Mouse (Mus musculus) kidney, postnatal 14 days (tissue): Measurements from ENCODE around the gene Twnk.

Experiments used
- DNase-seq: peaks from one replicate; pipeline ENCODE4 v3.0.0; 2022; ENCODE audit warnings: mixed read lengths

Gene Twnk

DNA sequence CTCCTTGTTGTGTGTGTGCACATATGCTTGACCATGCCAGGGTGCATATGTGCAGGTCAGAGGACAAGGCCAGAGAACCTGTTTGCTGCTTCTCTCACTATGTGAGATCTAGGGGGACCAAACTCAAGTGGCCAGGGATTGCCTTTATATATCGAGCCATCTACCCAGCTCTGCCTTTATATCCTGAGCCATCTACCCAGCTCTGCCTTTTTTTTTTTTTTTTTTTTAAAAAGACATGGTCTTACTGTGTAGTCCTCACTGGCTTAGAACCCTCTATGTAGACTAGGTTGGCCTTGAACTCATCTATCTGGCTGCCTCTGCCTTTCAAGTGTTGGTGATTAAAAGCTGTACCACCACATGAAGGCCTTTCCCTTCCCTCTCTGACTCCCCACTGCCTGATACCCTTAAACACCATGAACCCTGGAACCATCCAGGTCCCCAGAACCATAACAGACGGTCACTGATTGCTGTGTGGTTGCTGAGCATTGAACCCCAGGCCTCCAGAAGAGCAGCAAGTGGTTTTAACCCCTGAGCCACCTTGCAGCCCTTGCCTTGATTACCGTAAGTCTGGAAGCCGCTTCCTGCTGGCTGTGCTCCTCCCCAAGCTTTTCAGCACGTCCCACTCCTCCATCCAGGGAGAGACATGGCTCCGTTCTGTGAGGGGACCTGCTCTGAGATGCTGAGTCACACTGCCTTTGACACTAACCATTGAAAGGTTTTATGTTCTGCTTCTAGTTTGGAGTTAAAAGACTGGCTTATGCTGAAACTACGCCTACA is 1.5 kb upstream of the Twnk start:
- no peak for DNase-seq

DNA sequence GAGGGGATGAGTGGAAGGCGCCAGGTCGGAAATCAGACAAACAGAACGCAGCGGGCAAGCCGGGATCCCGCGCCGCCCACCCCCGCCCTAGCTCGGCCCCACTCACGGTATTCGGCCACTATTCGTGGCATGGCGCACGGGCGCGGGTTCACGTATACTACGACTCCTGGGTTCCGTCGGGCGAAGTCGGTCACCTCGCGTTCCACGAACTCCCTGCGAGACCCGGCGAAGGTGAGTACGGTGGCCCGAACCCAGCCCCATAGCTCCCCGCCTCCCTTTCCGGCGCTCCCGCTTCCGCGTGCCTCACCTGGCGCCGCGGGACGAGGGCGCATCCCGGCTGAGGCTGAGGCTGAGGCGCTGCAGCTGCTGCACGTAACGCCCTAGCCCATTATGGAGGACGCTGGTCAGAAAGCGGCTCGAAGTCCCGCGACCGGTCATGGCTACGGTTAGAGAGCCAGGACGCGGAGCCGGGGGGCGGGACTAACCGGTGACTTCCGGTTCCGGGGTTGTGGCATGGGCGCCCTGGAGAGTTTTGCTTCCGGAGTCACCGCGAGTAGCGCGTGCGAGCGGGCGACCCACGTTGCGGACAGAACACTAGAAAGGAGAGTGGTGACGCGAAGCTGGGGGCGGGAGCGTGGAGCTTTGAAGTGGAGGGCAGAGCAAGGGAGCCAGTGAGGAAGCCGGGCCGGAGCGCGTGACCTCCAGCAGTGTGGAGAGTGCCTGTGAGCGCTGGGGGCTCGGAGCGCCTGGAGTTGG is 672 bp downstream of the Twnk start, which contains the start of gene Mrpl43:
Mrpl43 (minus strand) TSS at position 486 of the 756 bp plus-strand sequence.
- DNase-seq: peak; percentile 96

DNA sequence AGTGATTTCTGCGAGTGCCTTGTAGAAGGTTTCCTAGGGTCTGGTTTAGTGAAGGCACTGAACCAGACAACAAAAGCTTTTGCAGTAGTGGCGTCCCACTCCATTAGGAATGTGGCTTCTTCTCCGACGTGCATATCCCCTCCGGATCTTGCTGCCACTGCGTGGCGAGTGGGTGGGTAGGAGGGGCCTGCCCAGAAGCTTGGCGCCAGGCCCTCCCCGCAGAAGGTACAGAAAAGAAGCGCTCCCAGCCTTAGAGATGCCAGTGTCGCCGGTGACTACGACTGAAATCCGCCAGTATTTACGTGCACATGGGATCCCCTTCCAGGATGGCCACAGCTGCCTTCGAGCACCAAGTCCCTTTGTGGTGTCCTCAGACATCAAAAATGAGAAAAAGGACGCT is 1.6 kb downstream of the Twnk start:
- no peak for DNase-seq

DNA sequence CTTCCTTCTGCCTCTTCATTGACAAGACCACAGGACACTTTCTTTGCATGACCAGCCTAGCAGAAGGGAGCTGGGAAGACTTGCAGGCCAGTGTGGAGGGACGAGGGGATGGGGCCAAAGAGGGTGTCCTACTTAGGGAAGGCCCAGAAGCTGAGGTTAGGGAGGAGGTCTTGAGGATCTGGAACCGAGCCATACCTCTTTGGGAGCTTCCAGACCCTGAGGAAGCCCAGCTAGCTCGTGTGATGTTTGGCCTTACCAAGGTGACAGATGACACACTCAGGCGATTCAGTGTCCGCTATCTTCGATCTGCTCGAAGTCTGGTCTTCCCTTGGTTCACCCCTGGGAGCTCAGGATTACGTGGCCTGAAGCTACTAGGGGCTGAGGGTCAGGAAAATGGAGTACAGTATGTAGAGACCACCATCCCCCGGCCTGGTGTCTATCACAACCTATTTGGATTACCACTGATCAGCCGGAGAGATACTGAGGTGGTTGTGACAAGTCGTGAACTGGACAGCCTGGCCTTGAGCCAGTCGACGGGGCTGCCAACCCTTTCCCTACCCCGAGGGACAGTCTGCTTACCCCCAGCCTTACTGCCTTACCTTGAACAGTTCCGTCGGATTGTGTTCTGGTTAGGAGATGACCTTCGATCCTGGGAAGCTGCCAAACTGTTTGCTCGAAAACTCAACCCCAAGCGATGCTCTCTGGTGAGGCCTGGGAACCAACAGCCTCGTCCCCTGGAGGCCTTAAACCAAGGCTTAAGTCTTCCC is 2.1 kb downstream of the Twnk start:
- DNase-seq: peak; percentile 79

DNA sequence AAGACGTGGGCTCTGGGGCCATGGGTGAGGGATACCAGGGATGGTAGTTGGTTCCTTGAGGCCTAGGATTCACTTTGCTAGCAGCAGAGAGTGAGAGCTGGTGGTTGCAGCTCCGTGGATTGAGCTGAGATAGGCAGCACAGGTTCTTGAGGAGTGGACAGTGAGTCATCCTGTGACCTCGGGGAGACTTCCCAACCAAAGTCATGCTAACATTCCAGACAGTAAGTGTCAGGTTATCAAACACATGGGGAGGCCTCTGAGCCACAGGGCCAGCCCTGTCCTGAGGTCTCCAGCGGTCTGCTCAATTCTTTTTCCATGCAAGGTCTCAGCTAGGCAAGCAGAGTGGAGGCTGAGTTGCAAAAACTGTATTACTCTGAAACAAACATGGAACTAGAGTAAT is 5.2 kb downstream of the Twnk start:
- DNase-seq: no peak

DNA sequence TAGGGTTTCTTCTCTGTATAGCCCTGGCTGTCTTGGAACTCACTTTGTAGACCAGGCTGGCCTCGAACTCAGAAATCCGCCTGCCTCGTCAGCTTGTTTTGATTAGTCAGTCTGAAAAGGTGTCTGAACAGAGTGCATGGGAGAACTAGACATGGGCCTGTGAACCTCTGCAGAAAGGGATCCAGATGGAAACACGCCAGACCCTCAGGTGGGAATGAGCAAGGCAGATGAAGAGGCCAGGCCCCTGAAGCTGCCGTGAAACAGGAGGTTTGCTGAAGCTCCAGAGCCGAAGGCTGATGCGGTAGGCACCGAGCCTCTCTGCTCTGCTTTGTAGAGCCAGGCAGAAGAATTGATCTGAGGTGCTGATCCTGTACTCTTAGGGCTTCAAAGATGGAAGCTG is 6.8 kb downstream of the Twnk start:
- DNase-seq: no peak

DNA sequence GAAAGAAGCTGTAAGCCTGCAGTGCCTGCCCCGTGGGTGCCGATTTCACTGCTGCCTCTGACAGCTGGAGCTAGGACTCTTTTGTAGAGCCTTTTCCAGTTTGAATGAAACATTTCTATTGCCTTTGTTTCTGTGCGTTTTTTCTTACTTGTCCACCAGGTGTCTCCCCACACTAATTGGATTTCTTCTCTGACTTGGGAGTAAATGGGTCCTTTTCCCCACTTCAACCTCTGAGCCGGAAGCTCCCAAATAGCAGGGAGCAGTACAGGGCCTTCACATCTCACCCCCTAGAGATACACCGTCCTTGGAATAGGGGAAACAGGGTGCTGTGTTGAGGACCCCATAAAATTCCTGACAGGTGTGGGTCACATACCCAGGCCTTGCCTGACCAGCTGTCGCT is 7.2 kb downstream of the Twnk start:
- DNase-seq: no peak

DNA sequence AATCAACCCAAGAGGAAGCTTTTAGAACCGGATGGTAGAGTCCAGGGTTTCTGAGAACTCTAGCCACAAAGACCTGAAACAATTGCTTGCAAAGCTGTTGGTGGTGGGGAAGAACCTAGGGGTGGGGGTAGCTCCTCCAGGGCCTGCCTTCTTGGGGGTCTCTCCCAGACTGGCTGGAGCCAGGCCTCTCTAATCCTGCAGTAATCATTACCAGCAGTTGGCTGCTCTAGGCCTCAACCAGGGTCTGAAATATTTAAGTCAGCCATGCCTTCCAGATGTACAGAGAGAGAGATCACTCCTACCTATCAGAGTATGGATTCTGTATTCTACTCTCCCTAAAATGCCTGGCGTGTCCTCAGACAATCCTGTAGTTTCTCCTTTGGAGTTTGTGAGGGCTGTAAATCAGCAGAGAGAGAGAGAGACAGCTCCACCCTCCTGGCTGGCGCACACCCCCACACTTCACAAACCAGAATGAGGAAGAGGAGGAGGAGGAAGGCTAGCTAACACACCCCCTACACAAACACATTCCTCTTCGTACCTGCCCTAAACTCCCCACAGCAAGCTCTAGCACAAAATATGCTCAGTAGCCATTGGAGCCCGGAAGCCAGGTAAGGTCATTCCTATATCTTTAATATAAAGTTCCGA is 8.2 kb downstream of the Twnk start:
- no peak for DNase-seq

DNA sequence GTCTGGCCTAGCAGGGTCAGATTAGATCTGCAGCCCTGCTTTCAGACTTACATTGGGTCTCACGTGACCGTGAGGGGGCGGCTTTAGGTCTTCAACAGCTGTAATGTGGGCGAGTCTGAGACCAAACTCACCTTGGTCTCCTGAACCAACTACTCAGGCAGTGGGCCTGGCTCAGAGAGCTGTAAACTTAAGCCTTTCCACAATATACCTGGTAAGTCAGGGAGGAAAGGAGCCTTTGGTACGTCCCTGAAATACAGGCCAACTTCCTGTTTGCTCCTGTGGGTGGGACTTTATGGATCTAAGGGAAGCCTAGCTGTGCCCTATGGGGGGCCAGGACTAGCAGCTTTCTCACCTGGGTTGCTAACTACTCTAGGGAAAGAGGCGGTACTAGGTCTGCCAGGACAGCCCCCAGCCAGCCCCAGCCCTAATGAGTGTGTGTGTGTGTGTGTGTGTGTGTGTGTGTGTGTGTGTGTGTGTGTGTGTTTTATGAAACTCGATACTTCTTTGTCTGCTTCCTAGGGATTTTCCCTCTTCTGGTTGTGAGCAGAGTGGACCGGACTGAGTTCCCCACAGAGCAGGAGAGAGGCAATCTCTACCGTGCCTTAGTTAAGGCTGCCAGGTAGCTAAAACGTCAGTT is 9.0 kb downstream of the Twnk start, which contains the start of gene Lzts2:
Lzts2 (plus strand) TSS at position 80 of the 637 bp plus-strand sequence.
- DNase-seq: no peak

DNA sequence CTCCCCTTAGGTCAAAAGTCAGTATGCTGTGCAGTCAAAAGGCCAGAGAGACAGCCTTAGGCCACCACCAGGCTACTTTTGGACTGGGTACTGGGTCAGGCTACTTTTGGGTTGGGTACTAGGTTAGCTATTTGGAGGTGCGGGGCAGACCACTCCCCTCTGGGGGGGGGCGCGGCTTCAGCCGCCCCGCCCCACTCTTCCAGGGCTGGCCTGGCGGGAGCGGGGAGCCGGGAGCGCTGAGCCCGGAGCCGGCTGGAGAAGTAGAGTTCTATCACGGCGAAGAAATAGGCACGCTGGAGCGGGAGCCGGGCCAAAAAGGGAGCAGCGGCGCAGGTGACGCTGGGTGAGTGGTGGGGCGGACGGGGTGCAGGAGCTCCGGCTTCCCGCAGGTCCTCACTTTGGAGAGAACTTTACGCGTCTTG is 9.5 kb downstream of the Twnk start:
- DNase-seq: peak; percentile 89

DNA sequence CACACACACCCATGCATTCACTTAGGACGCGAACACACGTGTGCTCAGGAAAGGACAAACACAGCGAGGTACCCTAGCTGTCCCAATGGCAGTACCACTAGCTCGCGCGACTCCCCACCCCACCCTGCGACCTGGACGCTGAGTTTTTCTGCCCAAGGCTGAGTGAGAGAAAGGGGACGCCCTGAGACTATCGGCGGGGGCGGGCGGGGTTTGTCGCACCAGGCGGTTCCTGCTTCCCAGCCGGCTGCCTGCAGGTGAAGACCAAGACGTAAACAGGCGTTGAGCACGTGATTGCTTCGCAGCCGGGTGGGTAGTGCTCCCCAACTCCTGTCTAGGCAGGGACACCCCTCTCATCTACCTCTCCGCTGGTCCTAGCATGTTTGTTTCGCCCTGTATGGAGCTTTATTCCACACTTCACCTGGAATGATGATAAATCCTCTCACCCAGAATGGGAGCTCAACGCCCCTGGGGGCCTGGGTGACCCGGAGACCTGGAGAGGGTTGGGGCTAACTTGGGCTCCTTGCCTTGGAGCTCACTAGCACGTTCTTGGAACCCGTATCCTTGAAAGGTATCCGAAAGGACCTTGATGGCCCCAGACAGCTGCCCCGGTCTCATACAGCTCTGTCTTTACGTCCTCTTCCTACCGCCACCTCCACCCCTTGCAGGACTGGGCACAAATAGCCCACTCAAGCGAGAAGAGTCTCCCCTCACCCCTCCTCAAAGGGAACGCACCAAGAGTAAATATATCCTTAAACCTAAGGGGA is 10.2 kb downstream of the Twnk start:
- DNase-seq: peak; percentile 77

DNA sequence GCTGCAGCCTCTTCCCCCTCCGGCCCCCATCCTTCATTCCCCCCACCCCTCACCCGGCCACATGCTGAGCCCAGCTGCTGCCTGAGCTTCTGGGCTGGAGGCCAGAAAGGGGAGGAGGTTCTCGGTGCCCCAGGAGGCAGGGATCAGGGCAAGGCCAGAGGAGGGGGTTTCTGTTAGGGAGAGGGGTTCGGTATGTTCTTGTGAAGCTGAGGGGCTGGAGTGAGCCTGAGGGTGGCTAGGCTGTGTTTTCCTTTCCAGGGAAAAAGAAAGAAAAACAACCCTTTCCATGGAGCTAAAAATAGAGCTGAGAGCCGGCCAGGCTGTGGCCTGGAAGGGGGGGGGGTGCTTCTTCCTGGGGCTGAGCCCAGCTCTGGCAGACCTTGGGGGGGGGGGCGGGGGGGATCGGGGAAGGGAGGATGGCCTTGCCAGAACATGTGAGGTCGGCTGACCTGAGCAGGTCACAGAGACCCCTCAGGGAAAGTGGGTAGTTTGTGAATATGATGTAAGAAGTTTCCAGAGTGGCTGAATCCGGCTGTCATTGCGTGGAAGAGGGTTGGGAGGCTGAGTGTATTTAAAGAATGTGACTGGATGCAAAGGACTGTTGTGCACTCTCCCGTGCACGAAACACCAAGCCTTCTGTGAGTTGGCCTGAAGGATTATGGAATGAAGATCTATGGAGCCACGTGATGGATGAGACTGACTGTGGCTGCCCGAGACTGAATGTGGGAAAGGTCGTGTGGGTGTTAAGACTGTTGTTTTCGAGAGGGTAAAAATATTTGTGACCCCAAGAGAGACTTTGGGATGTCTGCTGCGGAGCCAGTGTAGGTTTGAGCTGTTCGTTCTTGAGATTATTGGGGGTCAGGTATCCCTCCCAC is 11.1 kb downstream of the Twnk start:
- peak; percentile 93 for DNase-seq

DNA sequence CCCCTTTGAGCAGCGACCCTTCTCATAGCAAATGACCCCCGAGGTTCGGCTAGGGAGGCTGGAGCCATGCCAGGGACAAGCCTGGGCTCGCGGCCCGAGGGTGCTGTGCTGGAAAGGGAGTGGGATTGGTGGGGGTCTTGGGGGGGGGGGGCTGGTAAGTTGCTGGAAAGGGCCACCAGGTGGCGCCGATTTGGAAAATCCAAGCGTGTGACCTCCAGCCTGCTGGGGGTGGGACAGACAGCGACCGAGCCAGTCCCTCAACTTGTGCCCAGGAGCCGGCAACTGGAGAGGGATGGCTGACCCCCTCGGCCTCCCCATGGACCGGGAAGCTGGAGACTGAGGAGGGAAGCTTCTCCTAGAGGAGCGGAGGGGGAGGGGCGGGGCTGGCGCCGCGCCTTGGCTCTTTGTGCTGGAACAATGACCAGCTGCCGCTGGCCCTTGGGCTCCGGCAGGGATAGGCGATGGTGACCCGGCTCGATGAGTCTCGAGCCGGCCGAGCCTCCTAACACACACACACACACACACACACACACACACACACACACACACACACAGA is 11.8 kb downstream of the Twnk start:
- peak; percentile 93 for DNase-seq

DNA sequence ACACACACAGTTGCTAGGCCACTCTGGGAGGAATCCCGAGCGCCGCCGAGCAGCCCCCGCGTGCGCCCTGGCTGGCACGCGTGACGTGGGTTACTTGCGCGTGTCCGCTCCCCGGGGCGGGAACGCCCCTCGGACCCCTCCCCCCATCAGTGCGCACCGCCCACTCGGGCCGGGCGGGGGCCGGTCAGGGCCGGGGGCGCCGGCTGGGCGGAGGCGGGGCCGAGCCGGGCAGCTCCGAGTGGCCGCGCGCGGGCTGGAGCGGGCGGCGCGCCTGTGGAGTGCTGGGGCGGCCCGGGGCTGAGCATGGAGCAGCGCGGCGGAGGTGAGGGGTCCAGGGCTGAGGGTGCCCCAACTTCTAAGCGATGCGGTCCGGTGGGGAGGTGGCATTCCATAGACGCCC is 12.4 kb downstream of the Twnk start:
- peak; percentile 95 for DNase-seq

DNA sequence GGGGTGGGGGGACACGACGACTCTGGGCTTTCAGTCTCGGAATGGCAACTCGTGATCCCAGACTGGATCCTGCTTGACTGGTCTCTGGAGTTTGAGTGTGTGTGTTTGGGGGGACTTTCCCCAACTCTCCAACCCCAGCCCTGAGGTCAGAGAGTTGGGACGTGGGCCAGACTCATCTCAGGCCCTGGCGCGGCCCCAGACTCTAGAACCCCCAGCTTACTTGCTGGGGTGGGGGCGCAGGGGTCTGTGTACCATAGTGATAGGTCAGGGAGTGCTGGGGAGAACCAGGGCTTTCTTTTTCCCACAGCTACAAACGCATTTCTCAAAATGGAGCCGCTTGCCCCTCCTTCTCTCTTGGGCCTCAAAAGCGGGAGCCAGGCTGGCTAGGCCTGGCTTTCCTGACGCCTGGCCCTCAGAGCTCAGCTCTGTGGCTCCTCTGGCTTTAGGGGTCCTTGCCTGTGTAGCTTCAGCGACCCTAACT is 12.9 kb downstream of the Twnk start:
- no peak for DNase-seq

DNA sequence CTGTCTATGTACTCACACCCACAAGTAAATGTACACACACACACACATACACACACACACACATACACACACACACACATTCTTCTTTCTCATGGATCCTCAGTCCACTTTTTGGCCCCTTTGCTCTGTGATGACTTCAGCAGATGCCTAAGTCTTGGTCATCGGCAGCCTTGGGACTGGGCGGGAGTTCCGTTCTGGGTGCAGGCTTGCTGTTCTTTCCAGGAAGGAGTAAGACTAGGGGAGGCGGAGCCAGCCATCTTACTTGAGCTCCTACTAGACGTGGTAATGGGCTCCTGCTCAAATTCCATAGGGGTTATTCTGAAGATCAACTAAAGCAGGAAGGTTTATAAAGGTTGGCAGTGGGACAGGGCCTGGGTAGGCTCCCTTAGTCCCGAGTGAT is 14.9 kb downstream of the Twnk start:
- peak; percentile 79 for DNase-seq

DNA sequence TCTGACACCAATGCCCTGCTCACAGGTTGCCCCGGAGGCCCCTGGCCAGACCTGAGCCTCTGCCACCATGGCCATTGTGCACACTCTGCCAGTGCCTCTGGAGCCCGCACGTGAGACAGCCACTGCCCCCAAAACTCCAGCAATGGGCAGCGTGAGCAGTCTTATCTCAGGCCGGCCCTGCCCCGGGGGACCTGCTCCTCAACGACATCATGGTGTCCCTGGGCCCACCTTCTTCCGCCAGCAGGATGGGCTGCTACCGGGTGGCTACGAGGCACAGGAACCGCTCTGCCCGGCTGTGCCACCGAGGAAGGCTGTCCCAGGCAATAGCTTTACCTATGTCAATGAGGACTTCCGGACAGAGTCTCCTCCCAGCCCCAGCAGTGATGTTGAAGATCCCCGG is 15.9 kb downstream of the Twnk start:
- DNase-seq: no peak

DNA sequence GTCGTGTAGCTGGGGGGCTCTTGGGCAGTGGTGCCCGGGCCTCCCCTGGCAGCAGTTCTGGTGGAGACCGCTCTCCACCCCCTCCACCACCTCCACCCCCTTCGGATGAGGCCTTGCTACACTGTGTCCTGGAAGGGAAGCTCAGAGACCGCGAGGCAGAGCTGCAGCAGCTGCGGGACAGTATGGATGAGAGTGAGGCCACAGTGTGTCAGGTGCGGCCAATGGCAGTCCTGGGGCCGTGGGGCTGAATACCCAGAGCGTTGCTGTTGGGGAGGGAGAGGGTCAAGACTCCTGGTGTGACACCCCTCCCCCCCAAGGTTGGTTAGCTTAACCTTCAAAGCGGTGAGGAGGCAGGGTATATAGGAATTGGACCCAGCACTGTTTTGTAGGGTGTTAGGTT is 18.5 kb downstream of the Twnk start:
- no peak for DNase-seq

DNA sequence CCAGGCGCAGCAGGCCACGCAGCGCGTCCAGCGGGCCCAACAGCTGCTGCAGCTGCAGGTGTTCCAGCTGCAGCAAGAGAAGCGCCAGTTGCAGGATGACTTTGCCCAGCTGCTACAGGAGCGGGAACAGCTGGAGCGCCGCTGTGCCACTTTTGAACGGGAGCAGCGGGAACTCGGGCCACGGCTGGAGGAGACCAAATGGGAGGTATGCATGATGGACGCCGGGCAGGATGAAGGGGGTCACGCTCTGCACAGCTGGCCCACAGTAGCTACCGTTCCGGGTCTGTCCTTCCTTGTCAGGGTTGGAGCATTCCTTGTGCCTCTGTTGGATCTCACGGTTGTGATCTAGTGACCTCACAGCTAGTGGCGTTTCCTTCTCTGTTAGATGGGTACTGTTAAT is 19.3 kb downstream of the Twnk start:
- no peak for DNase-seq

DNA sequence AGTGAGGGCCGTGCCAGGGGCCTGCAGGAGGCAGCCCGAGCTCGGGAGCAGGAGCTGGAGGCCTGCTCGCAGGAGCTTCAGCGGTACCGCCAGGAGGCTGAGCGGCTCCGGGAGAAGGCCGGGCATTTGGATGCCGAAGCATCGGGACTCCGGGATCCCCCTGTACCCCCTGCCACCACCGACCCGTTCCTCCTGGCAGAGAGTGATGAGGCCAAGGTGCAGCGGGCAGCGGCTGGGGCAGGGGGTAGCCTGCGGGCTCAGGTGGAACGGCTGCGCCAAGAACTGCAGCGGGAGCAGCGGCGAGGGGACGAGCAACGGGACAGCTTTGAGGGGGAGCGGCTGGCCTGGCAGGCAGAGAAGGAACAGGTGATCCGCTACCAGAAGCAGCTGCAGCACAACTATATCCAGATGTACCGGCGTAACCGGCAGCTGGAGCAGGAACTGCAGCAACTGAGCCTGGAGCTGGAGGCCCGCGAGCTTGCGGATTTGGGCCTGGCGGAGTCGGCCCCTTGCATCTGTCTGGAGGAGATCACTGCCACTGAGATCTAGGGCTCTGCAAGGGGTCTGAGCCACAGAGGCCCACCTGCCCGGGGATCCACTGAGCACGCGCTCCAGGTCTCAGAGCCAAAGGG is 20.6 kb downstream of the Twnk start:
- no peak for DNase-seq
